Mouse (Mus musculus): ENCODE data around the gene 4930524J08Rik.

- TF ChIP-seq CTCF (IDR thresholded peaks at IDR 0.05) (no peak), EP300 (IDR thresholded peaks at IDR 0.05) (no peak)
These were observed 4.7 kb downstream of the 4930524J08Rik start for GRCm38 (mm10) chr5:99983452-99984061.
